Mouse (Mus musculus) heart, embryonic 10.5 days (tissue): ENCODE measurements around the gene Lsm14b. TPM values are rescaled to one million over a fixed set of nuclear protein-coding genes. Genes with fewer than 3 reads are reported as not detected.
A peak's percentile ranks its signal among the peaks of the same experiment; 100 is the strongest.

Experiments used
- DNase-seq: peaks from one replicate; pipeline ENCODE4 v3.0.0-alpha.2; 2017; ENCODE audit warnings: low spot score
- H3K27ac ChIP-seq: fragments of 300-500 bp; sonication (generic); 2 replicates; pipeline ENCODE4 v1.5.1; 2016; ENCODE audit warnings: mild to moderate bottlenecking
- H3K27me3 ChIP-seq: fragments of 300-500 bp; sonication (generic); 2 replicates; pipeline ENCODE4 v1.6.1; 2016; ENCODE audit warnings: mild to moderate bottlenecking; ENCODE audit not compliant: poor library complexity, insufficient read depth, severe bottlenecking
- H3K36me3 ChIP-seq: fragments of 300-500 bp; sonication (generic); 2 replicates; pipeline ENCODE4 v1.6.1; 2016; ENCODE audit warnings: mild to moderate bottlenecking, moderate library complexity
- H3K4me1 ChIP-seq: fragments of 300-500 bp; sonication (generic); 2 replicates; pipeline ENCODE4 v1.6.1; 2016; ENCODE audit warnings: mild to moderate bottlenecking
- H3K4me3 ChIP-seq: fragments of 300-500 bp; sonication (generic); 2 replicates; pipeline ENCODE4 v1.5.1; 2016; ENCODE audit warnings: mild to moderate bottlenecking, moderate library complexity
- H3K9me3 ChIP-seq: fragments of 300-500 bp; sonication (generic); 2 replicates; pipeline ENCODE4 v1.6.1; 2016; ENCODE audit warnings: mild to moderate bottlenecking, moderate library complexity
- WGBS: fragments of 180-500 bp; shearing (Covaris S2); methylation state at CpG from one replicate; pipeline ENCODE4 v1.1.7; 2016; 5-methylcytosine and 5-hydroxymethylcytosine counted together
- polyA plus RNA-seq: library from polyadenylated mRNA; unstranded; fragments of >200 nt; fragmentation: Nextera tagmentation; extraction: Ambion mirVana; gene quantifications from 2 replicates; pipeline ENCODE4 v1.2.1, GENCODE M21; 2016

Lsm14b gene
- polyA plus RNA-seq, 1 experiment from 2014 or later = 4.9 TPM

GRCm38 (mm10) chr2:179993071-179993470 lies 31.7 kb upstream of the Lsm14b start:
- 72% methylated on average over 5 of the region's 5 CpGs for WGBS

DNA sequence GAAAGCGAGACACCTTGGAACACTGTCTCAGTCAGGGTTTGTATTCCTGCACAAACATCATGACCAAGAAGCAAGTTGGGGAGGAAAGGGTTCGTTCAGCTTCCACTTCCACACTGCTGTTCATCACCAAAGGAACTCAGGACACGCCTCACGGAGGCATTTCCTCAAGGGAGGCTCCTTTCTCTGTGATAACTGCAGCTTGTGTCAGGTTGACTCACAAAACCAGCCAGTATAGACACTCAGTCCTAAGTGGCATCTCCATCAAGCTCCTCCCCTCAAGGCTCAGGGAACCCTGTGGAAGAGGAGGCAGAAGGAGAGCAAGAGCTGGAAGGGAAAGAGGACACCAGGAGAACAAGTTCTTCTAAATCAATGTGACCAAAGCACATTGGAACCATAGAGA lies 26.4 kb upstream of the Lsm14b start:
- Histone ChIP-seq H3K9me3 (no peaks in the 10 kb centered on the region), H3K4me3 (no peak overlapping the region), H3K27me3 (no peaks in the 10 kb centered on the region), H3K36me3 (no peaks in the 10 kb centered on the region), H3K4me1 (no peaks in the 10 kb centered on the region), H3K27ac (no peak overlapping the region)
- DNase-seq = peak; percentile 45
- WGBS = 61% methylated on average over 4 of the region's 4 CpGs

More at GRCm38 (mm10) chr2:179993071-179993470, 31.7 kb upstream of the Lsm14b start:
- H3K27me3 ChIP-seq = no peaks in the 10 kb centered on the region
- no peaks in the 10 kb centered on the region for H3K9me3 ChIP-seq
- peak; percentile 63 for DNase-seq
- H3K27ac ChIP-seq = no peak overlapping the region
- H3K36me3 ChIP-seq = no peaks in the 10 kb centered on the region
- H3K4me1 ChIP-seq = peaks cover 4% of the 10 kb centered on the region; the same call in 1 of the 2 replicates
- H3K4me3 ChIP-seq = no peak overlapping the region

DNA sequence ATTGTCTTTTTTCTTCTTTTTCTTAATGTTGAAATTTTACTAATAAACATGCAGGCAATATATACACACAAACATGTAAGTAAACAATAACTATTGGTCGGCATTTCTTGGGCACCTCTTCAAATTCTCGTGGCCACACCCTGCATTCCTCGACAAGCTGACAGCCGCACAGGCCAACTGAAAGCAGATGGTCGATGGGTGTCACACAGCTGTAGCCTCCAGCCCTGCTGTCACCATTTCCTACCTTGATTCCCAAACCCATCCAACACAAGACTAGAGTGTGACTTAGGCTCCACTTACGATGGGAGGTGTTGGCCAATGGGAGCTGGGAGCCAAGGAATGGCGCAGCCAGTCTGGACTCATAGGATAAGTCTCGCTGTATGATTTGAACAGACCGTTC lies 23.2 kb upstream of the Lsm14b start:
- Histone ChIP-seq H3K4me3 (no peak overlapping the region), H3K36me3 (no peaks in the 10 kb centered on the region), H3K27me3 (peaks cover 10% of the 10 kb centered on the region; the same call in 1 of the 2 replicates), H3K9me3 (no peaks in the 10 kb centered on the region), H3K27ac (no peak overlapping the region), H3K4me1 (no peaks in the 10 kb centered on the region)
- 85% methylated on average over 9 of the region's 9 CpGs for WGBS
- peak; percentile 66 for DNase-seq

- Histone ChIP-seq H3K4me1 (no peaks in the 10 kb centered on the region), H3K27ac (no peak overlapping the region), H3K4me3 (no peak overlapping the region), H3K27me3 (peaks cover 10% of the 10 kb centered on the region; the same call in 1 of the 2 replicates), H3K9me3 (peaks cover 3% of the 10 kb centered on the region; the same call in 1 of the 2 replicates), H3K36me3 (no peaks in the 10 kb centered on the region)
- DNase-seq = no peak
- 50% methylated on average over 5 of the region's 5 CpGs for WGBS
Observed at GRCm38 (mm10) chr2:180005656-180006351, 19.0 kb upstream of the Lsm14b start.

DNA sequence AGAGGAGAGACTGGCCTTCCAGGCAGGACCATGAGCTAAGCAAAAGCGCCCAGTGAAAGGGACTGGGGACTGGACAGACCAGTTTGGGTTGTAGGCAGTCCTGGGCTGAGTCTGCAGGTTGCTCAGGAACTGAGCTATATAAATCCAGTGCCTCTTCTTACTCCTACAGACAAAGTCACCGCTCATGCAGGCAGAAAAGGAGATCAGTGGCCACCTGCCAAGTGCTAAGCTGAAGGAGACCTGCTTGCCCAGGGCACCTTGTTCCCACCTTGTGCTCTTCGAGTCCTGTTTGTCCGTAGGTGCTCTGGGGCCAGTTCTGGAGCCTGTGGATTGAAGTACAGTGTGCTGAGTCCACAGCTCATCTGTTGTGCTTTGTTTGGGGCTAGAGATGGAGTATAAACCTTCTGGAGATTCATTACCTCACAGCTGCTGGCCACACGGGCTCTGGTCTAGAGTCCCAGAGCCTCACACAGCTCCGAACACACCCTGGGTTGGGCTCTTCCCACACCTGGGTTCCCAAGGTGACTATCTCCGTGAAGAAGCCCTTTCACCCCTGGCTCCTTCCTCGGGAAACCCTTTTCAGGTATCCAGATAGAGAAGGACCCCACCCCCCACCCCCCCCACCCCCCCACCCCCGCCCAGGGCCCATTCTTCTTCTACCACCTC lies 18.3 kb upstream of the Lsm14b start:
- Histone ChIP-seq H3K4me1 (no peaks in the 10 kb centered on the region), H3K4me3 (no peak overlapping the region), H3K27ac (no peak overlapping the region), H3K36me3 (no peaks in the 10 kb centered on the region), H3K27me3 (peaks cover 10% of the 10 kb centered on the region; the same call in 1 of the 2 replicates), H3K9me3 (peaks cover 3% of the 10 kb centered on the region; the same call in 1 of the 2 replicates)
- DNase-seq = peak; percentile 64
- 39% methylated on average over 8 of the region's 9 CpGs for WGBS

- Histone ChIP-seq H3K9me3 (peaks cover 3% of the 10 kb centered on the region; the same call in 1 of the 2 replicates), H3K27ac (no peak overlapping the region), H3K4me1 (no peaks in the 10 kb centered on the region), H3K27me3 (peaks cover 8% of the 10 kb centered on the region; the same call in 1 of the 2 replicates), H3K4me3 (no peak overlapping the region), H3K36me3 (no peaks in the 10 kb centered on the region)
- 86% methylated on average over 7 of the region's 7 CpGs for WGBS
- peak; percentile 43 for DNase-seq
Observed at GRCm38 (mm10) chr2:180010686-180011085, 14.1 kb upstream of the Lsm14b start.

GRCm38 (mm10) chr2:180011370-180011769 lies 13.4 kb upstream of the Lsm14b start:
- H3K36me3 ChIP-seq = no peaks in the 10 kb centered on the region
- no peak overlapping the region for H3K4me3 ChIP-seq
- DNase-seq = peak; percentile 41
- H3K27ac ChIP-seq = no peak overlapping the region
- H3K9me3 ChIP-seq = peaks cover 3% of the 10 kb centered on the region; the same call in 1 of the 2 replicates
- peaks cover 1% of the 10 kb centered on the region; the same call in 1 of the 2 replicates for H3K27me3 ChIP-seq
- no peaks in the 10 kb centered on the region for H3K4me1 ChIP-seq
- 79% methylated on average over 6 of the region's 6 CpGs for WGBS

DNA sequence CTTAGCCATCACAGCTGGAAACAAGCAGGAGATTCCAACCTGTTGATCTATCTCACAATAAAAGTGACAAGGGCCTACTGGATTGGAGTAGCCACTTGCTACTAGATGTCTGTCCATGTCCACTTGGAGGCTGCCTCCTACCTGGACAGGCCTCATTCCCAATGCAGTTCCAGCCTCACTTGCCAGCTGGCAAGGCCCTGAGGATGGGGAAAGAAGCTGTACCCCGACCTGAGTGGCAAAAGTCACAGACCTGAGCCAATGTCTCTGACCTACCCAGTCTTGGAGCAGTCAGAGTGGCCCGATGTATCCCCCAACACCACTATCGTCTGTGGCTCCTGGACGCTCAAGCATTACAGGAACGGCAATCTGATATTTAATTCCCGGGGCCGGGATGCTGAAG lies 11.1 kb upstream of the Lsm14b start:
- DNase-seq = peak; percentile 16
- Histone ChIP-seq H3K36me3 (no peaks in the 10 kb centered on the region), H3K27me3 (peaks cover 6% of the 10 kb centered on the region), H3K4me1 (peaks cover 5% of the 10 kb centered on the region; the same call in 1 of the 2 replicates), H3K4me3 (no peak overlapping the region), H3K27ac (no peak overlapping the region), H3K9me3 (peaks cover 3% of the 10 kb centered on the region; the same call in 1 of the 2 replicates)
- WGBS = 85% methylated on average over 7 of the region's 7 CpGs

DNA sequence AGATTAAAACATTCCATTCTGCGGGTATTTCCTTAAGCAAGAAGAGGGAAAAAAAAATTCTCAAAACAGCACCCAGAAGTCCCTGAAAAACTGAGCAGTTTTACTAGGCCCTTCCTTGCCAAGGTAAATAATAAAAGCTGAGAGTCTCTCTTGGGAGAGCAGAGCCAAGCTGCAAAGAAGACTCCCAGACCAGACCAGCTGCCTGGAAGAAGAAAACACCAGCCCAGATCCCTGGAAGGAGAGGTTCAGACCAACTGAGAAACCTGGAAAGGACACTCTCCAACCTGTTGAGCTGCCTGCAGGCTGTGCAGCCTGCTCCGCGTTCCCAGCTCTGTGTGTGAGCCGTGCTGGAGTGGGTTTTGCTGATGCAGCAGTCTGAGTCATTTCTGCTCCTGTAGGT lies 7.2 kb upstream of the Lsm14b start:
- DNase-seq = no peak
- H3K9me3 ChIP-seq = no peaks in the 10 kb centered on the region
- no peaks in the 10 kb centered on the region for H3K36me3 ChIP-seq
- WGBS = 70% methylated on average over 4 of the region's 4 CpGs
- peaks cover 9% of the 10 kb centered on the region; the same call in 1 of the 2 replicates for H3K4me1 ChIP-seq
- H3K27me3 ChIP-seq = peaks cover 43% of the 10 kb centered on the region
- H3K27ac ChIP-seq = no peak overlapping the region
- no peak overlapping the region for H3K4me3 ChIP-seq

DNA sequence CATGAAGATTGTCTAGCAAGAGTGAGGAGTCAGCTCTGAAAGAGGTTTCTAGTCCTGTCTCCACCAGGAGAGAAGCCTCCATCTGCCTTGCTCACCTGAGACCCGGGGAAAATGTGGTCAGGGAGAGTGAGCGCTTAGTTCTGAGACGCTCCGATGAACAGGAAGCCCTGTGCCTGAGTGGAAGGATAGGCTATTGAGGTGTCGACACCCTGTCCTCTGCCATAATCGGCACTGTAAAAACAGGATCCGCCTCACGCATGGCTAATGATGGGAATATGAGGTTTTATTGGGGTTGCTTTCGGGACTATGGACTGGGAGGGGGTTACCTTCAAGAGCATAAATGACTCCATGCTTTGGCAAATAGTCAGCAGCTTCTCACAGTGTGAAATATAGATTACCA lies 6.2 kb upstream of the Lsm14b start:
- H3K4me1 ChIP-seq = peaks cover 13% of the 10 kb centered on the region; the same call in 1 of the 2 replicates
- H3K27me3 ChIP-seq = peaks cover 52% of the 10 kb centered on the region
- WGBS = 74% methylated on average over 9 of the region's 9 CpGs
- no peaks in the 10 kb centered on the region for H3K36me3 ChIP-seq
- H3K4me3 ChIP-seq = no peak overlapping the region
- no peaks in the 10 kb centered on the region for H3K9me3 ChIP-seq
- no peak overlapping the region for H3K27ac ChIP-seq
- no peak for DNase-seq

DNA sequence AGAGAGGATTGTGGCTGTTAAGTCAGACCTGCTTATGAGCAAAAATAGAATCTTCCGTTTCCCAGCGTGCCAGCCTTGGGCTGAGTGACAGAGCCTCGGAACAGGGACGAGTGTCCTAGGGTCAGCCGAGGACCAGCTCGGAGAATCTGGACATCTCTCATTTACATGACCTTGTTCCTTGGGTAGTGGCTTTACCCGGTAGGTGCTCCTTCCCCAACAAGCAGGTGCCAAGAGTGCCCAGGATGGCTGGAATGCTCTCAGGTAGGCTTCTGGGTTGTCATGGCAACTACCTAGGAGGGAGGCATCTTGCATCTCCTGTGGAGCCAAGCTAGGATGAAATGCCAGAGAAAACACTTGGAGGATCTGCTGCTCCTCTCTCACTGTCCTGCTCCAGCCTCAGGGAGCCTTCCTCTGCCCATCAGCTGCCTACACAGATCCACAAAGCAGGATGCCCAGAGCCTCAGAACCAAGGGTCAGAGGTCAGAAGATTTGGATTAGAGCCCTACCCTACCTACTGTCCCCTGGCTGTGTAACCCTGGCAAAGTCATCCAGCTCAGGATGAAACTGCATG lies 4.6 kb upstream of the Lsm14b start:
- DNase-seq = no peak
- whole genome bisulfite sequencing = 64% methylated on average over 7 of the region's 7 CpGs
- Histone ChIP-seq H3K4me3 (no peak overlapping the region), H3K9me3 (no peaks in the 10 kb centered on the region), H3K36me3 (no peaks in the 10 kb centered on the region), H3K4me1 (peaks cover 28% of the 10 kb centered on the region; the same call in 1 of the 2 replicates), H3K27me3 (peaks cover 54% of the 10 kb centered on the region), H3K27ac (no peak overlapping the region)

DNA sequence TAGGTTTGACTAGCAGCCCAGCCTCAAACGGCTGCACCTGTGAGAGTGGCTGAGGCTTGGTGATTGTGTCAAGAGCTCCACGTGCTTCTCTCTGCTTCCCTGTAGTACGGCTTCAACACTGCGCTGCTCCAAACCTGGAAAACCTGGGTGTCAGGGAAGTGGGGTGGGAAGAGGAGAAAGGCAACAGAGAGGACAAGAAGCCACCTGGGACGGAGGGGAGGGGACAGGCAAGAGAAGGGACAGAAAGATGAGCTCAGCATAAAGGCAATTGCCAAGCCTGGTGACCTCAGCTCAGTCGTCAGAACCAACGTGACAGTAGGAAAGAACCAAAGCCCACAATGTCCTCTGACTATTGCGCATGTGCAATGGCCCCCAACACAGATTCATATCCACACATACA lies 3.9 kb upstream of the Lsm14b start:
- no peaks in the 10 kb centered on the region for H3K9me3 ChIP-seq

DNA sequence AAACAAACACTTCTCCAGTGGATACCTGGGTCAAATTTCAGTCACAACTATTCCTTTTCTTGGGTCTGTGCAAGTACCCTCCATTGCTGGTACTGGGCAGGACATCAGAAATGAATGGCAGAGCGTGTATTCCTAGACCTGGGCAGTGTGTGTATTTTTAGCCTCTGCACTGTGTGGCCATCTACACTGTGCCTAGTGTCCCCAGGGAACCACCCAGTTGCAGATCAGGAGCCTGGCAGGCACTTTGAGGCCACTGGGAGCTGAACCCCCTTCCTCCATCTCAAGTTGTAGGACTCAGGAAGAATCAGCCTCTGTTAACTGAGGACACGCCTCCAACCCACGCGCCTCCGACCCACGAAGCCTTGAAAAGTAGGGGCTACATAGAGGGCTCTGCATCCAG lies 2.0 kb upstream of the Lsm14b start:
- Histone ChIP-seq H3K4me1 (peaks cover 49% of the 10 kb centered on the region), H3K4me3 (no peak overlapping the region), H3K9me3 (no peaks in the 10 kb centered on the region), H3K36me3 (peaks cover 7% of the 10 kb centered on the region), H3K27me3 (peaks cover 54% of the 10 kb centered on the region), H3K27ac (no peak overlapping the region)
- no peak for DNase-seq
- WGBS = 55% methylated on average over 6 of the region's 6 CpGs

More for the DNA sequence above, 3.9 kb upstream of the Lsm14b start:
- WGBS = 72% methylated on average over 8 of the region's 8 CpGs
- H3K27me3 ChIP-seq = peaks cover 54% of the 10 kb centered on the region
- no peak overlapping the region for H3K4me3 ChIP-seq
- H3K4me1 ChIP-seq = peaks cover 35% of the 10 kb centered on the region
- no peaks in the 10 kb centered on the region for H3K36me3 ChIP-seq
- DNase-seq = no peak
- no peak overlapping the region for H3K27ac ChIP-seq
